Mouse (Mus musculus): ENCODE data around the gene Oaz2. TPM values are rescaled to one million over a fixed set of nuclear protein-coding genes. Genes with fewer than 3 reads are reported as not detected.

Oaz2 gene
- total RNA-seq, 1 experiment, result 51.5 TPM

GRCm38 (mm10) chr9:65721161-65721566 is 53.4 kb downstream of the Oaz2 start:
- no peak overlapping the region for H3K4me3 ChIP-seq (ENCODE audit: insufficient read depth in 1 of 2, low read depth in 1 of 2, low read length in 2 of 2, poor library complexity in 1 of 2, severe bottlenecking in 1 of 2)
- no peaks in the 10 kb centered on the region for H3K36me3 ChIP-seq (ENCODE audit: control insufficient read depth, insufficient read depth, low read length, poor library complexity, severe bottlenecking)
- DNase-seq (ENCODE audit: low read depth, low spot score), result peak; percentile 30
- H3K27ac ChIP-seq (ENCODE audit: insufficient read depth, low read depth, low read length, poor library complexity, severe bottlenecking), result no peak overlapping the region
- H3K9ac ChIP-seq (ENCODE audit: insufficient read depth, low read depth, low read length, poor library complexity, severe bottlenecking), result no peak overlapping the region
- peaks cover 0 to 10% of the 10 kb centered on the region in 2 experiments; a peak in 2 of 4 replicates for H3K4me1 ChIP-seq (ENCODE audit: control insufficient read depth in 2 of 2, insufficient read depth in 2 of 2, low read length in 2 of 2, poor library complexity in 1 of 2)
- TF ChIP-seq ZNF384 (IDR thresholded peaks at IDR 0.05; ENCODE audit: low read depth, low read length) (no peak), ZC3H11A (IDR thresholded peaks at IDR 0.05; ENCODE audit: borderline replicate concordance, low read depth, low read length) (no peak), MAFK (IDR thresholded peaks at IDR 0.05; ENCODE audit: insufficient read depth, low read depth, low read length) (no peak), CHD2 (IDR thresholded peaks at IDR 0.05; ENCODE audit: low read depth, low read length) (no peak), HCFC1 (IDR thresholded peaks at IDR 0.05; ENCODE audit: borderline replicate concordance, insufficient read depth, low read length) (no peak)
- in situ Hi-C loops (cut with MboI; ENCODE audit: low sequenced_read_pairs in 2 of 2, unreplicated experiment in 2 of 2), result no loop called here
- H3K9me3 ChIP-seq (ENCODE audit: control insufficient read depth, insufficient read depth, low read depth, low read length), result no peaks in the 10 kb centered on the region

- DNase-seq (ENCODE audit: low read depth, low spot score), result no peak
- Histone ChIP-seq H3K36me3 (ENCODE audit: control insufficient read depth, insufficient read depth, low read length, poor library complexity, severe bottlenecking) (no peaks in the 10 kb centered on the region), H3K4me1 (ENCODE audit: control insufficient read depth in 2 of 2, insufficient read depth in 2 of 2, low read length in 2 of 2, poor library complexity in 1 of 2) (peaks cover 0 to 12% of the 10 kb centered on the region in 2 experiments; a peak in 2 of 4 replicates), H3K4me3 (ENCODE audit: insufficient read depth in 1 of 2, low read depth in 1 of 2, low read length in 2 of 2, poor library complexity in 1 of 2, severe bottlenecking in 1 of 2) (no peak overlapping the region), H3K27ac (ENCODE audit: insufficient read depth, low read depth, low read length, poor library complexity, severe bottlenecking) (no peak overlapping the region), H3K9ac (ENCODE audit: insufficient read depth, low read depth, low read length, poor library complexity, severe bottlenecking) (no peak overlapping the region), H3K9me3 (ENCODE audit: control insufficient read depth, insufficient read depth, low read depth, low read length) (no peaks in the 10 kb centered on the region)
- TF ChIP-seq CHD2 (IDR thresholded peaks at IDR 0.05; ENCODE audit: low read depth, low read length) (no peak), MAFK (IDR thresholded peaks at IDR 0.05; ENCODE audit: insufficient read depth, low read depth, low read length) (no peak)
- in situ Hi-C loops (cut with MboI; ENCODE audit: low sequenced_read_pairs in 2 of 2, unreplicated experiment in 2 of 2), result no loop called here
Measured at GRCm38 (mm10) chr9:65724471-65725290, 56.9 kb downstream of the Oaz2 start.

GRCm38 (mm10) chr9:65725291-65725622 is 57.5 kb downstream of the Oaz2 start:
- DNase-seq (ENCODE audit: low read depth, low spot score), result no peak
- TF ChIP-seq MAFK (IDR thresholded peaks at IDR 0.05; ENCODE audit: insufficient read depth, low read depth, low read length) (no peak), HCFC1 (IDR thresholded peaks at IDR 0.05; ENCODE audit: borderline replicate concordance, insufficient read depth, low read length) (no peak), CHD2 (IDR thresholded peaks at IDR 0.05; ENCODE audit: low read depth, low read length) (no peak), ZNF384 (IDR thresholded peaks at IDR 0.05; ENCODE audit: low read depth, low read length) (no peak), ZC3H11A (IDR thresholded peaks at IDR 0.05; ENCODE audit: borderline replicate concordance, low read depth, low read length) (no peak)
- in situ Hi-C loops (cut with MboI; ENCODE audit: low sequenced_read_pairs in 2 of 2, unreplicated experiment in 2 of 2), result no loop called here
- no peak overlapping the region for H3K27ac ChIP-seq (ENCODE audit: insufficient read depth, low read depth, low read length, poor library complexity, severe bottlenecking)
- no peak overlapping the region for H3K4me3 ChIP-seq (ENCODE audit: insufficient read depth in 1 of 2, low read depth in 1 of 2, low read length in 2 of 2, poor library complexity in 1 of 2, severe bottlenecking in 1 of 2)
- no peaks in the 10 kb centered on the region for H3K9me3 ChIP-seq (ENCODE audit: control insufficient read depth, insufficient read depth, low read depth, low read length)
- peaks cover 0 to 12% of the 10 kb centered on the region in 2 experiments; a peak in 2 of 4 replicates for H3K4me1 ChIP-seq (ENCODE audit: control insufficient read depth in 2 of 2, insufficient read depth in 2 of 2, low read length in 2 of 2, poor library complexity in 1 of 2)
- H3K9ac ChIP-seq (ENCODE audit: insufficient read depth, low read depth, low read length, poor library complexity, severe bottlenecking), result no peak overlapping the region
- no peaks in the 10 kb centered on the region for H3K36me3 ChIP-seq (ENCODE audit: control insufficient read depth, insufficient read depth, low read length, poor library complexity, severe bottlenecking)

DNA sequence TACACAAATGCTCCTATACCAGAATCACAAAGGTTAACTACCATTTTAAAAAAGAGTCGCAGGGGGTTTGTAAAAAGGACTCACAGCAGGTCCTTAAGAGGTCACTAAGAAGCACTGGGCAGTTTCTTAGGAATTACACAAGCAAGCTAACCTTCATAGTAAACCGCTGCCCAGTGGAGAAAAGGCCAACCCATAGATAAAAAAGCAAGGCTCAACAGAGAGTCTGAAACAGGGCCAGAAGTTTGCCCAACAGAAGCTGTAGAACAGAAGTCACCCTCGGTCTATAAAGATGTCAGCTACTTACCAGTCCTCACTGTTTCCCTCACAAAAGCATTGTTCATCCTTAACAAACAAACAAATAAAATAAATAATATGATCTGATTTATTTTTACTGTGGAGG is 58.6 kb downstream of the Oaz2 start:
- H3K27ac ChIP-seq (ENCODE audit: insufficient read depth, low read depth, low read length, poor library complexity, severe bottlenecking), result no peak overlapping the region
- in situ Hi-C loops (cut with MboI; ENCODE audit: low sequenced_read_pairs in 2 of 2, unreplicated experiment in 2 of 2), result no loop called here
- no peaks in the 10 kb centered on the region for H3K9me3 ChIP-seq (ENCODE audit: control insufficient read depth, insufficient read depth, low read depth, low read length)
- DNase-seq (ENCODE audit: low read depth, low spot score), result no peak
- TF ChIP-seq CHD2 (IDR thresholded peaks at IDR 0.05; ENCODE audit: low read depth, low read length) (no peak), MAFK (IDR thresholded peaks at IDR 0.05; ENCODE audit: insufficient read depth, low read depth, low read length) (no peak), ZNF384 (IDR thresholded peaks at IDR 0.05; ENCODE audit: low read depth, low read length) (no peak), HCFC1 (IDR thresholded peaks at IDR 0.05; ENCODE audit: borderline replicate concordance, insufficient read depth, low read length) (no peak)
- H3K9ac ChIP-seq (ENCODE audit: insufficient read depth, low read depth, low read length, poor library complexity, severe bottlenecking), result no peak overlapping the region
- peaks cover 0 to 6% of the 10 kb centered on the region in 2 experiments; a peak in 2 of 4 replicates for H3K4me1 ChIP-seq (ENCODE audit: control insufficient read depth in 2 of 2, insufficient read depth in 2 of 2, low read length in 2 of 2, poor library complexity in 1 of 2)
- no peak overlapping the region for H3K4me3 ChIP-seq (ENCODE audit: insufficient read depth in 1 of 2, low read depth in 1 of 2, low read length in 2 of 2, poor library complexity in 1 of 2, severe bottlenecking in 1 of 2)
- peaks cover 3% of the 10 kb centered on the region; the same call in 1 of the 2 replicates for H3K36me3 ChIP-seq (ENCODE audit: control insufficient read depth, insufficient read depth, low read length, poor library complexity, severe bottlenecking)
